Mouse (Mus musculus) heart, adult 9 months (tissue): ENCODE data around the gene Dagla.

ENCODE experiments used
- DNase-seq, 2 experiments: peaks; one replicate each; pipeline ENCODE4 v3.0.0; 2022; ENCODE audit warnings: low spot score in 2 of 2

Dagla gene

GRCm38 (mm10) chr19:10279668-10280067 is 25.0 kb downstream of the Dagla start:
- DNase-seq = peak; percentile 60 to 66

- no peak for DNase-seq
These were observed 25.9 kb downstream of the Dagla start for GRCm38 (mm10) chr19:10278669-10279324.

- no peak for DNase-seq
These were observed 26.9 kb downstream of the Dagla start for GRCm38 (mm10) chr19:10277759-10278158.

GRCm38 (mm10) chr19:10277331-10277730 is 27.3 kb downstream of the Dagla start:
- DNase-seq = no peak

- no peak for DNase-seq
These were observed 28.1 kb downstream of the Dagla start for GRCm38 (mm10) chr19:10276483-10277144.

- DNase-seq = no peak
These were observed 30.6 kb downstream of the Dagla start for GRCm38 (mm10) chr19:10274056-10274455.

GRCm38 (mm10) chr19:10272746-10273145 is 31.9 kb downstream of the Dagla start:
- DNase-seq = peak; percentile 45 to 54

GRCm38 (mm10) chr19:10271592-10271991 is 33.1 kb downstream of the Dagla start:
- DNase-seq = no peak

- no peak for DNase-seq
These were observed 34.3 kb downstream of the Dagla start for GRCm38 (mm10) chr19:10270356-10270755.

- DNase-seq = no peak
These were observed 35.8 kb downstream of the Dagla start for GRCm38 (mm10) chr19:10268851-10269250.

GRCm38 (mm10) chr19:10267953-10268352 is 36.7 kb downstream of the Dagla start:
- DNase-seq = no peak

- DNase-seq = peak; percentile 53
These were observed 37.6 kb downstream of the Dagla start for GRCm38 (mm10) chr19:10267057-10267456.

- DNase-seq = peak; percentile 76 to 87
These were observed 38.4 kb downstream of the Dagla start for GRCm38 (mm10) chr19:10266196-10266850.

- DNase-seq = no peak
These were observed 43.3 kb downstream of the Dagla start for GRCm38 (mm10) chr19:10261369-10261768.

GRCm38 (mm10) chr19:10258279-10259011 is 46.2 kb downstream of the Dagla start:
- peak; percentile 59 to 72 for DNase-seq

- no peak for DNase-seq
These were observed 56.5 kb downstream of the Dagla start for GRCm38 (mm10) chr19:10248128-10248527.

GRCm38 (mm10) chr19:10247165-10247564 is 57.5 kb downstream of the Dagla start:
- DNase-seq = no peak

- peak in 1 of 2 experiments; percentile 19 for DNase-seq
These were observed 60.5 kb downstream of the Dagla start for GRCm38 (mm10) chr19:10244183-10244582.

- DNase-seq = no peak
These were observed 61.8 kb downstream of the Dagla start for GRCm38 (mm10) chr19:10242916-10243315.

GRCm38 (mm10) chr19:10240654-10241305 is 63.9 kb downstream of the Dagla start, which contains the start of gene Myrf:
Myrf (minus strand) TSS chr19:10240748.
- DNase-seq = peak; percentile 60

GRCm38 (mm10) chr19:10239975-10240653 is 64.6 kb downstream of the Dagla start:
- DNase-seq = no peak
